Mouse (Mus musculus) limb, embryonic 15.5 days (tissue): ENCODE data around the gene Dnah2. TPM values are rescaled to one million over a fixed set of nuclear protein-coding genes. Genes with fewer than 3 reads are reported as not detected.
A peak's percentile ranks its signal among the peaks of the same experiment; 100 is the strongest.

Source experiments
- ATAC-seq: fragments of 200-750 bp; cut with Nextera tagmentation; 2 replicates; pipeline ENCODE4 v1.8.0; 2017; ENCODE audit warnings: low read depth, moderate TSS enrichment; ENCODE audit not compliant: insufficient number of reproducible peaks, low FRiP score, low TSS enrichment
- H3K27ac ChIP-seq: fragments of 300-500 bp; sonication (generic); 2 replicates; pipeline ENCODE4 v1.5.1; 2015; ENCODE audit warnings: moderate library complexity, mild to moderate bottlenecking, inconsistent platforms
- H3K27me3 ChIP-seq: fragments of 300-500 bp; sonication (generic); 2 replicates; pipeline ENCODE4 v1.6.1; 2015; ENCODE audit warnings: inconsistent platforms
- H3K36me3 ChIP-seq: fragments of 300-500 bp; sonication (generic); 2 replicates; pipeline ENCODE4 v1.6.1; 2015; ENCODE audit warnings: inconsistent platforms
- H3K4me1 ChIP-seq: fragments of 300-500 bp; sonication (generic); 2 replicates; pipeline ENCODE4 v1.6.1; 2015; ENCODE audit warnings: inconsistent platforms
- H3K4me2 ChIP-seq: fragments of 300-500 bp; sonication (generic); 2 replicates; pipeline ENCODE4 v1.6.1; 2015; ENCODE audit warnings: mild to moderate bottlenecking, inconsistent platforms
- H3K4me3 ChIP-seq: fragments of 300-500 bp; sonication (generic); 2 replicates; pipeline ENCODE4 v1.5.1; 2015; ENCODE audit warnings: mild to moderate bottlenecking, inconsistent platforms
- H3K9ac ChIP-seq: fragments of 300-500 bp; sonication (generic); 2 replicates; pipeline ENCODE4 v1.6.1; 2015; ENCODE audit warnings: inconsistent platforms
- H3K9me3 ChIP-seq: fragments of 300-500 bp; sonication (generic); 2 replicates; pipeline ENCODE4 v1.6.1; 2016; ENCODE audit warnings: inconsistent platforms
- WGBS: fragments of 180-500 bp; shearing (Covaris S2); methylation state at CpG from one replicate; pipeline ENCODE4 v1.1.7; 2015; 5-methylcytosine and 5-hydroxymethylcytosine counted together
- polyA plus RNA-seq: library from polyadenylated mRNA; unstranded; fragments of >200 nt; fragmentation: Nextera tagmentation; extraction: Ambion mirVana; gene quantifications from 2 replicates; pipeline ENCODE4 v1.2.1, GENCODE M21; 2015

The Dnah2 gene
- polyA plus RNA-seq, 1 experiment from 2014 or later = 3.0 TPM

DNA sequence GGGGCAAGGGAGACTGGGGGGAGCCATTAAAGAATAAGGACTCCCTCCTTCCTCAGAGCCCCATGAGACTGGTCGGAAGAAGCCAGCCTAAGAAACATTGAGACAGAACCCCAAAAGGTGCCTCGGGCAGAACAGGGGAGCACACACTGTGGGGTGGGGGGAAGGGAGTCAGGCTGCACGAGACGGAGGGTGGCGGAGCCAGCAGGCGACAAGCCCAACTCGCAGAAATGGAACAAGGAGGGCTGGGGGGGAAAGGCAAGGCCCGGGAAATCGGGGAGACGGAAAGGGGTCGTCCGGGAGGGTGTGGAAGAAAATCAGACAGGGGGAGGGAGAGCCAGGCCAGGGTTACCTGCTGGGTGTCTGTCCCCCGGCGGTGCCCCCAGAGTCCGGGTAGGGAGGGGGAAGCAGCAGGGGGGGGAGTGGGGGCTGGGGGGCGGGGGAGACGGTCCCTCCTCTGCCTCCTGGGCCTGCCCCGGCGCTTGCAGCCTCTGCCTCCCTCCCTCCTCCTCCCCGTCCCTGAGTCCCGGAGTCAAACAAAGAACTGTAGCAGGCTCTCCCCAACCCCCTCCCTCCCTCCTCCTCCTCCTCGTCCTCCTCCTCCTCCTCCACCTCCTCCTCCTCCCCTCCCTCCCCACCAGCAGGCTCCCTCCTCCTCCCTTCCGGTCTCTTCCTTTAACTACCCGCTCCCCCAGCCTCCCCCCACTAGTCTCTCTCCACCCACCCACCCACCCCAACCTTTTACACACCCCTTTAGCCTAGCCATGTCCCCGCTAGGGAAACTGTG is 133.1 kb downstream of the Dnah2 start:
- H3K27me3 ChIP-seq = peaks cover 3% of the 10 kb centered on the region
- ATAC-seq = 0 out of 2 replicates have a peak, but pooled peaks have one; percentile 5
- H3K36me3 ChIP-seq = peaks cover 7% of the 10 kb centered on the region; the same call in 1 of the 2 replicates
- peak overlapping the region; percentile 62 for H3K4me3 ChIP-seq
- peak overlapping the region; percentile 76 for H3K9ac ChIP-seq
- 0% methylated on average over 13 of the region's 25 CpGs for whole genome bisulfite sequencing
- H3K4me2 ChIP-seq = peak overlapping the region; percentile 94
- H3K4me1 ChIP-seq = peaks cover 72% of the 10 kb centered on the region
- H3K9me3 ChIP-seq = no peaks in the 10 kb centered on the region
- peak overlapping the region; percentile 98 for H3K27ac ChIP-seq

DNA sequence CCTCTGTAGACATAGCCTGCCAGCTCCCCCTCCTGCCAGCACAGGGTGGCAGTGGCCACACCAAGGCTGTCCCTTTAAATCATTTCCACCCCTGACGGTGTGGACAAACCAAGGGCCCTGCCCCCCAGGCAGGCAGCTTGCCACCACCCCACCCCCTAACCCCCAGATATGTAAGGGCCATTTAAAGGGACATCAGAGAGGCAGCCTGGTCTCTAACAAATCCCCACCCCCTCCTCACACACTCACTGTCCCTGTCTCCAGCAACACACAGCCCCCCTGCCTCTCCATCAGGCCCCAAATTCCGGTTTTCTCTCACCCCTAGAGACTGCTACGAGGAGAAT is 133.6 kb downstream of the Dnah2 start:
- Histone ChIP-seq H3K4me1 (peaks cover 69% of the 10 kb centered on the region), H3K4me2 (peak overlapping the region; percentile 94)
- whole genome bisulfite sequencing = 0% methylated on average over 3 of the region's 3 CpGs

DNA sequence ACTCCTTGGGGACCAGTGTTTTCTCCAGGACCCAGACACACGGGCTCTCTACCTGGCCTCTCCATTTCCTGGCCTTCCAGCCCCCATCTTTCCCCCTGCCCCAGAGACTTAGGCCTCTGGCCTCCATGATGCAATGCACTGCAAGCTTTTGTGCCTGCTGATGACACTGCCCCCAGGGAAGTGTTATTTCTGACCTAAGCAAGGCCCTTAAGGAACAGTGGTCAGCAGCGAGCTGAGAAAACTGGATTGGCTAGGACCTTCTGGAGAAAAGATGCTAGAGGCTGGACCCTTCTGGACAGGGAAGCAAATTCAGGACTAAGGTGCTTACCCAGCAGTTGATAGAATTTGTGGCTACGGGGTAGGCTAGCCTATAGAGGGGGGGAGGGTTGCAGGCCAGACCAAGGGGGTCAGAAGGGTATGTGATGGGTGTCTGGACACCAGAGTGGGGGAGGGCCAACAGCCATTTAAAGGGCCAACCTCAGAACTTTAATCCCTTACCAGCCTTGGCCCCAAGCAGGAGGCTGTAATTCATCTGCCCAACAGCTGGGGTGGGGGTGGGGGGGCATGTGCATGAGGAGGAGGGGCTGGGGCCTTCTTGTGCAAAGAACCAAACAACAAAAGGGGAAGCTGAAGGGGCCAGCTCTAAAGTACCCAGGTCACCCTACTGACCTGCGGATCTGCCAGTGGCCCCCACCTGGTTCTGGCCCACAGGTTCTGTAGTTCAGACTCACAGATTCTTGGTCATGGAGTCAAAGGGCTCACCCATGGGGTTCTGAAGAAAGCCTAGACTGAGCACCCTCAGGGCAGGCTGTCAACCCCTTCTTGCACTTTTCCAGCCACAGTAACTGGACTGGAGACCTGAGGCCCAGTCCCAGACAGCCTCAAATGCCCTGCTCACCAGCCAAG is 134.2 kb downstream of the Dnah2 start:
- peak overlapping the region; percentile 76 for H3K9ac ChIP-seq
- H3K27me3 ChIP-seq = no peaks in the 10 kb centered on the region
- peaks cover 69% of the 10 kb centered on the region for H3K4me1 ChIP-seq
- 6% methylated on average over 4 of the region's 4 CpGs for WGBS
- peak overlapping the region; percentile 98 for H3K27ac ChIP-seq
- peaks cover 7% of the 10 kb centered on the region; the same call in 1 of the 2 replicates for H3K36me3 ChIP-seq
- ATAC-seq = no peak
- peak overlapping the region; percentile 94 for H3K4me2 ChIP-seq
- peak overlapping the region; percentile 62 for H3K4me3 ChIP-seq
- no peaks in the 10 kb centered on the region for H3K9me3 ChIP-seq

More for the DNA sequence above, 133.6 kb downstream of the Dnah2 start:
- Histone ChIP-seq H3K27me3 (no peaks in the 10 kb centered on the region), H3K9ac (peak overlapping the region; percentile 76), H3K36me3 (peaks cover 7% of the 10 kb centered on the region; the same call in 1 of the 2 replicates), H3K27ac (peak overlapping the region; percentile 98), H3K9me3 (no peaks in the 10 kb centered on the region), H3K4me3 (peak overlapping the region; percentile 62)
- ATAC-seq = no peak

DNA sequence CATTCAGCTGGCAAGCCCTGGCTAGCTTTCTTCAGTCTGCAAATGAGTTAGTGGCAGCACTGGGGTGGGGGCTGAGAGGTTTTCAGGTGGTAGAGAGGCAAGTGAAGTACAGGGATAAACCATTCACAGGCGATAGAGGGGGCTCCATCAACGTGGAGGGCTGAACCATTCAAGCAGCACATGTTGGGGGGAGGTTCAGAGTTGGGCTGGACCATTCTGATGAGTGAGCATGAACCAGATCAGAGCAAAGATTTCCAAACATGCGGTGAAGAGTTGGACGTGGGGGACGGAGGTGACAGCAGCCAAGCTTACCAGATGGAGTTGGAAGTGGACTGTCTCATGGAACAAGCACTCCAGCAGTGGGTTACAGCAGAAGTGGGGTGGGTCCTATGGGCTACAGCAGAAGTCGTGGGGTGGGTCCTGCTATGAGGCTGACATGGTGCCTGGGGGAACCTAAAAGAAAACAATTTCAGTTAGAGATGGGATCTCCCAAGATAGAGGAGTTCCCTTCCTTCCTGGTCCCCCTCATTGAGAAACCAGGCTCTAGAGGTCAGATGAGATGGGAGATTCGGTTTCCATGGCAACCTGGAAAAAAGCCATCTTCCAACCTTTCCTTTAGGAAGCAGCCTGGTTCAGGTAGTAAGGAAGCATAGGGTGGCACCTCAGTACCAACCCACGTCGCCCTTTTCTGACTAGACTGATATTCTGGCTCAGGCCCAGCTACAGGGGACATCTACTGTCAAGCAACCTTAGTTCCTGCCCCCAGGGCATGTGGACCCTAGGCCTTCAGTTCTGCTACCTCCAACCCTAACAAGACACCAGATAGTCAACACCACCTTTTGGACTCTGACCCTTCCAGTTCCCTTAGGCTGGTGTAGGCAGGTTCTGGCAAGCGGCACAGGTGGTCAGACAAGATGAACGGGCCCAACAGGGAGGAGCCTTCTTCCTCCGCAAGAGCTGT is 135.4 kb downstream of the Dnah2 start, which contains the start of gene Kdm6b:
TSS of gene Kdm6b (minus strand) at position 455 of the 961 bp plus-strand sequence.
- no peaks in the 10 kb centered on the region for H3K9me3 ChIP-seq
- H3K27ac ChIP-seq = peak within 1 kb of the TSS; percentile 98
- H3K36me3 ChIP-seq = peaks cover 7% of the 10 kb centered on the region; the same call in 1 of the 2 replicates
- H3K4me1 ChIP-seq = peaks cover 69% of the 10 kb centered on the region
- peak within 1 kb of the TSS; percentile 62 for H3K4me3 ChIP-seq
- no peak for ATAC-seq
- no peaks in the 10 kb centered on the region for H3K27me3 ChIP-seq
- WGBS = 24% methylated on average over 12 of the region's 12 CpGs
- peak within 1 kb of the TSS; percentile 23; the same call in 1 of the 2 replicates for H3K9ac ChIP-seq
- peak within 1 kb of the TSS; percentile 94 for H3K4me2 ChIP-seq

DNA sequence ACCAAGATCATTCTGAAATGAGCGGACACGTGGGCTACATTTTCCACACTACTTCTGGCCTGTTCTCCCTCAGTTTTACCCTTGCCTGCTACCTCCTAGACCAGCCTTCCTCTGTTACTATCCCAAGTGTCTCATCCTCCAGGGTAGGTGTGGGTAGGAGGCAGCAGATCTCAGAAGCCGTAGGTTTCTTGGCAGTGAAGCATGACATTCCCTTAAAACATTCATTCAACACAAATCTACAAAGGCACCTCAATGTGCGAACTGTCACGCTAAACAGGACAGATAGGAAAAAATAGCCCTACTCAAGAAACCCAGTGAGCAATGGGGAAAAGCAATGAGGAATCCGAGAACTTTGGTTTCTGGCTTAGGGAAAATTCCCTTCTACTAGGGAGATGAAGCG is 136.4 kb downstream of the Dnah2 start:
- Histone ChIP-seq H3K9me3 (no peaks in the 10 kb centered on the region), H3K27me3 (no peaks in the 10 kb centered on the region), H3K4me3 (peak overlapping the region; percentile 62), H3K36me3 (peaks cover 14% of the 10 kb centered on the region), H3K4me2 (peak overlapping the region; percentile 94), H3K27ac (peak overlapping the region; percentile 98), H3K4me1 (peaks cover 74% of the 10 kb centered on the region), H3K9ac (no peak overlapping the region)
- ATAC-seq = no peak
- WGBS = 51% methylated on average over 7 of the region's 7 CpGs

DNA sequence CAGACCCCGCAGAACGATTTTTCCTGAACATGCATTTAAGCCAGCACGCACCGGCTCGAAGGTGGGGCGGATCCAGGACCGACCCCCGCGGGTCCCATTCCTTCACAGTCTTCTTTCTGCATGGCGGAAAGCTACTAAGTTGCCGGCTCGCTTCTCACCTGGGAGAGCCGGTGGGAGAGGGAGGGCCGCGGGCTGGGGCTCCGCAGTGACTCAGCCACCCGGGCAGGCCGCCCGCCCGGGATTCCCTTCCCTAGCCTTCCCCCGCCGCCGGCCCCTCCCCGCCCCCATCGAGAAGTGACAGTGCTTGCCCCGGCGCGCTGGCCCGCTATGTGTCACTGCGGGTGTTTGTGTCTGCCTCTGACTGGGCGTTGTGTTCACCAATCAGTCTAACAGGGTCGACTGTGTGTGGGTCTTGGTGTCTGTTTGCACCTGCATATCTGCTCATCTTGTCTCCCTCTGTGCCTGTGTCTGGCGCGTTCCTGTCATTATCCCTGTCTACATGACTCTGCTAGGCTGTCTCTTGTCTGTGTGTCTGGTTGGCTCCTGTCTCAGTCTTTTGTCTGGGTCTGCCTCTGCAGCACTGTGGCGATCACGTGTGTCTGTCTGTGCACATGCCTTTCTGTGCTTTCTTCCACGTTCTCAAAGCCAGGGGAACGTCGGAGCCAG is 137.2 kb downstream of the Dnah2 start:
- peaks cover 66% of the 10 kb centered on the region for H3K4me1 ChIP-seq
- H3K27ac ChIP-seq = peak overlapping the region; percentile 98
- ATAC-seq = no peak
- no peaks in the 10 kb centered on the region for H3K9me3 ChIP-seq
- H3K36me3 ChIP-seq = peaks cover 23% of the 10 kb centered on the region
- H3K27me3 ChIP-seq = no peaks in the 10 kb centered on the region
- peak overlapping the region; percentile 62 for H3K4me3 ChIP-seq
- 1% methylated on average over 35 of the region's 39 CpGs for WGBS
- peak overlapping the region; percentile 39 for H3K9ac ChIP-seq
- H3K4me2 ChIP-seq = peak overlapping the region; percentile 94

DNA sequence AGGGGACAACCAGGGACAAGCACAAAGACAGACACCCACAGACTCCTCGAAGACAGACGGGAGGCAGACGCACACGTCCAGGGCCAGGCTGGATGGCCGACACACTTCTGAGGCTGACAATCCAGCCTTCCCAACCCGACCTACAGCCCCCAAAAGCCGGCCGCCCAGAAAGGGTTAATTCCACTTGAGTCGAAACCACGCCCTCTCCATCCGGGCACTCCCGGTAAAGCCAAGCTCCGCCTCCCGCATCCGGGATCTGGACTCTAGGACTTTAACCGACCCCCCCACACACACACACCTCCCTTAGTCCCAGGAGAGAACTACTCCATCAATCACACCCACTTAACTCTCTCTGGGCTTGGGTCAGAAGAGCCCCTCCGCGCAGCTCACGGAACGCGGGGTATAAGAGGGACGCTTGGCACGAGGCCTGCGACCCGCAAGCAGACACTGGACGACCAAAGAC is 137.8 kb downstream of the Dnah2 start:
- Histone ChIP-seq H3K27ac (peak overlapping the region; percentile 98), H3K4me1 (peaks cover 66% of the 10 kb centered on the region), H3K36me3 (peaks cover 28% of the 10 kb centered on the region), H3K9me3 (no peaks in the 10 kb centered on the region), H3K4me3 (peak overlapping the region; percentile 62), H3K27me3 (no peaks in the 10 kb centered on the region), H3K9ac (peak overlapping the region; percentile 68), H3K4me2 (peak overlapping the region; percentile 94)
- WGBS = 0% methylated on average over 26 of the region's 26 CpGs
- peak; percentile 55 for ATAC-seq

DNA sequence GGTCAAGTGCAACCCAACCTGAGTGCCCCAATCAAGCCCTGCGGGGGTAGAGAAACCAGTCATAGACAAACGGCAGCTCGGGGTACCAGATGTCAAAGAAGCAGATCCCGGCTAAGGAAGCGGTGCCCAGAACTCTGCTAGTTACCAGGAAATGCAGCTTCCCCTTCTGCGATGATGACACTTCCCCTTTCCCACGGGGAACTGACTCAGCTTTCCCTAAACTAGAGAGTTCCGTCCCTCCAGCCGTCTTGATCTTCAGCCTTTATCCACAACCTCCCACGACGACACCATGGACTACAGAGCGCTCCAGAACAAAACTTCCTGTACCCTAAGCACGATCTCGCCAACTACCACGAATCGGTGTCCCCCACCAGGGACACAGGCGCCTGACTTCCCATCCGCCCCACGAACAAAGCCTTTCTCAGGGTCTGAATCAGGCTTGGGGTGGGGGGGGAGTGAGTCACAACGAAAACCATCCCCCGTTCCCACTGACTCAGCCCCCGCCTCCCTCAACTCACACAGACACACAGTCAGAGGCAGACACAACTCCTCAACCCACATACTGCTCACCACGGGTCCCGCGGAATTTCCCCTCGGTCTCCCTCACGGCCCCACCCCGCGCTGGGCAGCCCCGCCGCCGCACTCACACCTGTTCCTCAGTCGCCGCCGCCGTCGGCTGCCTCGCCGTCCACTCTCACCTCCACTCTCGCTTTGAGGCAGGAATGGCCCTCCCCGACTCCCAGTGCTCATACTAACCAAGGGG is 138.4 kb downstream of the Dnah2 start:
- peaks cover 34% of the 10 kb centered on the region for H3K36me3 ChIP-seq
- under 1% methylated on average over 41 of the region's 41 CpGs for WGBS
- H3K27ac ChIP-seq = peak overlapping the region; percentile 98
- H3K4me3 ChIP-seq = peak overlapping the region; percentile 62
- ATAC-seq = peak; percentile 17; the same call in 1 of the 2 replicates
- peak overlapping the region; percentile 94 for H3K4me2 ChIP-seq
- H3K4me1 ChIP-seq = peaks cover 66% of the 10 kb centered on the region
- H3K27me3 ChIP-seq = no peaks in the 10 kb centered on the region
- no peaks in the 10 kb centered on the region for H3K9me3 ChIP-seq
- peak overlapping the region; percentile 68 for H3K9ac ChIP-seq

DNA sequence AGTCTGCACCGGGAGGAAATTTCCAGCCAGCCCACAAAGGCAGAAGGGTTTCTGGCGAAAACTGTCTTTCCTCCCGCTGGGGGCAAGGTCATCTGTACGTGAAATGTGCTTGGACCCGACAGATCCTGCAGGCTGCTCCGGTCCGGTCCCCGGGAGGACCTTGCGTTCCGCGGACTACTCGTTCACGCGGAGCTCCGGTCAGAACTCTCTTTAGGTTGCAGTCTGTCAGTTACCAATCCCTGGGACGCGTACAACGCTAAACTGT is 138.9 kb downstream of the Dnah2 start:
- Histone ChIP-seq H3K4me3 (peak overlapping the region; percentile 62), H3K9ac (peak overlapping the region; percentile 68), H3K27me3 (no peaks in the 10 kb centered on the region), H3K4me2 (peak overlapping the region; percentile 94), H3K4me1 (peaks cover 62% of the 10 kb centered on the region), H3K9me3 (no peaks in the 10 kb centered on the region), H3K36me3 (peaks cover 40% of the 10 kb centered on the region), H3K27ac (peak overlapping the region; percentile 98)
- no peak for ATAC-seq
- WGBS = under 1% methylated on average over 18 of the region's 18 CpGs

DNA sequence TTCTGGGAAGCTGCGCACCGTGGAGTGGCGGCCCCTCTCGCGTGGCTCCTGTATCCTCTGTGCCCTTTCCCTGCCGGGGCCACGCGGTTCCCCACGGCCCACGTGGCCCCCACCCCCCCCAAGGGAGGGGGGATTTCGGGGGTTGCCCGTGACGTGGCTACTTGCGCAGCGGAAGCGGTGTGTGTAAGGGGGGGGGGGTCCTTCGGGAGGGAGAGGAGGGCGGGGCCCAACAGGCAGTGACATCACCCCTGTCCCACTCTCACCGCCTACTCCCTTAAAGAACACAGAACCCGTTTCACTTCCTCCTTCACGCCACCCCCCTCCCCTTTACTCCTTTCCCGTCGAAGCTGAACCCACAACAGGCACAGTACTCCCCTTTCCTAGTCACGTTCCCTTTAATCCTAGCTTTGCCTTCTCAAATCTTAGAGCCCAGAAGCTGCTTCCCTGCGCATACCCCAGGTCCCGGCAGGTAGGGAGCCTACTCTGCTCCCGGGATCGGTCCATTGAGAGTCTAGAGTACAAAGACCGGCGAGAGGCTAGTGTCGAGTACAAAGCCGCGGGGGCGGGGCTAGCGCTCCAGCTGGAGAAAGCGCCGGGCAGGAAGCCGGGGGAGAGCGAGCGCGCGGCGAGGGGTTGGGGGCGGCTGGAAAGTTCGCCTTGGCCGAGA is 139.4 kb downstream of the Dnah2 start:
- Histone ChIP-seq H3K36me3 (peaks cover 44% of the 10 kb centered on the region), H3K4me1 (peaks cover 58% of the 10 kb centered on the region), H3K27me3 (no peaks in the 10 kb centered on the region), H3K27ac (peak overlapping the region; percentile 98), H3K9ac (peak overlapping the region; percentile 68), H3K4me3 (peak overlapping the region; percentile 62), H3K9me3 (no peaks in the 10 kb centered on the region), H3K4me2 (peak overlapping the region; percentile 94)
- ATAC-seq = peak; percentile 53
- WGBS = under 1% methylated on average over 37 of the region's 46 CpGs
